Comparison of ENCODE assay signal across 10 mouse cellular contexts in the genomic region with DNA sequence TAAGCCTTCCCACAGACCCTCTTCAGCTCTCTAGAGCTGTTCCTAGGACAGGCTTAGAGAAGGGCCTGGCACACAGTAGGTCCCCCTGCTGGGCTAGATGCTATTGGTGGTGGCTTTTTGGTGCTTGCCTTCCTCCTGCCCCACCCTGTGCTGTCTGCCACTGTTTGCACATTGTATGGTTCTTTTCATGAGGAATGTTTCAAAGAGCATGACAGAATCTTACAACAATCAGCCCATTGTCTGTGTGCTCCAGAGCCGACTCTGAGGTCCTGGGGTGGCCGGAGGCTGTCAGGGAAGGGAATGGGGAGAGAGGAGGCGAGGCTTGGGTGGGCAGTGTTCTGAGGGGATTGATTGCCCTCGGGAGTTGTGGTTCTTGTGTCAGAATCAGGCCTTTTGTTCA. TPM values are rescaled to one million over a fixed set of nuclear protein-coding genes. Genes with fewer than 3 reads are reported as not detected.
A peak's percentile ranks its signal among the peaks of the same experiment; 100 is the strongest.
DNase-seq lines count a peak whose midpoint lies in the region; ATAC-seq lines count a peak whose summit lies in the region.
"Had no signal": no experiment of that assay in that cellular context is flagged by ENCODE, and none has a peak within 500 bp of the region (broad histone marks: within the 10 kb centered on the region; RNA-seq: fewer than 3 reads in every experiment).

No protein-coding gene starts in this region.

- H3K36me3 ChIP-seq in heart, embryonic 11.5 days (ENCODE audit: control insufficient read depth, insufficient read depth, low read length), result peaks cover 27% of the 10 kb centered on the region
- H3K36me3 ChIP-seq in neural tube, embryonic 11.5 days (ENCODE audit: control insufficient read depth, insufficient read depth, low read length), result peaks cover 14% of the 10 kb centered on the region
- peaks cover 78% of the 10 kb centered on the region for H3K36me3 ChIP-seq in kidney, embryonic 14.5 days (ENCODE audit: control insufficient read depth, insufficient read depth, low read length)

- no peaks in the 10 kb centered on the region for H3K9me3 ChIP-seq in heart, embryonic 11.5 days (replicated peaks; ENCODE audit: control insufficient read depth, low read length)
- no peaks in the 10 kb centered on the region for H3K9me3 ChIP-seq in neural tube, embryonic 11.5 days (ENCODE audit: control insufficient read depth, low read length)
- no peaks in the 10 kb centered on the region for H3K9me3 ChIP-seq in kidney, embryonic 14.5 days (ENCODE audit: control insufficient read depth, low read length)

- no peaks in the 10 kb centered on the region for H3K4me1 ChIP-seq in heart, embryonic 11.5 days (ENCODE audit: control insufficient read depth, insufficient read depth, low read length)
- H3K4me1 ChIP-seq in neural tube, embryonic 11.5 days (ENCODE audit: control insufficient read depth, insufficient read depth, low read length), result peaks cover 17% of the 10 kb centered on the region; the same call in 1 of the 2 replicates
- H3K4me1 ChIP-seq in kidney, embryonic 14.5 days (ENCODE audit: control insufficient read depth, insufficient read depth, low read length), result no peaks in the 10 kb centered on the region

- 0 out of 2 replicates have a peak overlapping the region, but pooled peaks have one; percentile 7 for H3K27ac ChIP-seq in heart, embryonic 11.5 days (ENCODE audit: low read depth, low read length)
- peak overlapping the region; percentile 54; the same call in 1 of the 2 replicates for H3K27ac ChIP-seq in neural tube, embryonic 11.5 days (ENCODE audit: low read depth, low read length)
- H3K27ac ChIP-seq in kidney, embryonic 14.5 days (ENCODE audit: low read depth, low read length), result no peak overlapping the region

- no peak for ATAC-seq in heart, embryonic 11.5 days (replicated peaks; ENCODE audit: insufficient number of reproducible peaks, low FRiP score, low TSS enrichment)
- peak; percentile 78 for ATAC-seq in neural tube, embryonic 11.5 days (ENCODE audit: insufficient read depth, low FRiP score, low TSS enrichment)
- ATAC-seq in kidney, embryonic 14.5 days (ENCODE audit: low FRiP score, low TSS enrichment), result no peak

- no peak overlapping the region for H3K9ac ChIP-seq in heart, embryonic 11.5 days (ENCODE audit: low read depth, low read length)
- H3K9ac ChIP-seq in neural tube, embryonic 11.5 days (ENCODE audit: low read length), result no peak overlapping the region
- no peak overlapping the region for H3K9ac ChIP-seq in kidney, embryonic 14.5 days (ENCODE audit: low read depth, low read length)

- no peak overlapping the region for H3K4me3 ChIP-seq in heart, embryonic 11.5 days (ENCODE audit: low read depth, low read length)
- H3K4me3 ChIP-seq in neural tube, embryonic 11.5 days (ENCODE audit: low read depth, low read length), result no peak overlapping the region
- no peak overlapping the region for H3K4me3 ChIP-seq in kidney, embryonic 14.5 days (ENCODE audit: low read length)

- H3K4me2 ChIP-seq in heart, embryonic 11.5 days, result no peak overlapping the region
- H3K4me2 ChIP-seq in neural tube, embryonic 11.5 days (ENCODE audit: low read depth), result no peak overlapping the region
- H3K4me2 ChIP-seq in kidney, embryonic 14.5 days (replicated peaks; ENCODE audit: low read depth, low read length), result no peak overlapping the region

- DNase-seq in heart, adult 8-10 months (ENCODE audit: low spot score), result no peak
- peak; percentile 99 for DNase-seq in Muller cell, postnatal 12 days (ENCODE audit: inconsistent ontology term)
- peak; percentile 29 for DNase-seq in forelimb bud, embryonic 11.5 days (ENCODE audit: low read depth, low spot score)
- peak; percentile 76 for DNase-seq in neural tube, embryonic 11.5 days (ENCODE audit: low spot score)
- no peak for DNase-seq in adrenal gland, adult 8-10 months
- no peak for DNase-seq in gastrocnemius, adult 8-10 months (ENCODE audit: low spot score in 2 of 2)
- DNase-seq: cerebellum, adult 9-10 months; kidney, postnatal 25 days had no signal

- WGBS in heart, embryonic 11.5 days (ENCODE audit: insufficient replicate concordance), result 70% methylated on average over 4 of the region's 4 CpGs
- WGBS in neural tube, embryonic 11.5 days, result 27% methylated on average over 4 of the region's 4 CpGs
- 44% methylated on average over 4 of the region's 4 CpGs for WGBS in kidney, embryonic 14.5 days

- H3K27me3 ChIP-seq in heart, embryonic 11.5 days (ENCODE audit: control insufficient read depth, insufficient read depth, low read length), result no peaks in the 10 kb centered on the region
- H3K27me3 ChIP-seq in neural tube, embryonic 11.5 days (ENCODE audit: control insufficient read depth, insufficient read depth, low read length), result no peaks in the 10 kb centered on the region
- H3K27me3 ChIP-seq in kidney, embryonic 14.5 days (ENCODE audit: control insufficient read depth, insufficient read depth, low read length), result no peaks in the 10 kb centered on the region

RNA-seq across cellular contexts. Expression of gene Itgb4, which starts 18.1 kb away (rescaled TPM):
- 0.51 and 0.80 TPM in 2 replicates for polyA plus RNA-seq in heart, embryonic 11.5 days (2014; fragmentation: Nextera tagmentation; extraction: Ambion mirVana)
- 1 to 10 TPM; 2.3 to 3.1 (median 3.0) TPM for total RNA-seq in heart, adult 8-10 months (2022)
- polyA plus RNA-seq in neural tube, embryonic 11.5 days (2014; fragmentation: Nextera tagmentation; extraction: Ambion mirVana), result 0.58 and 0.72 TPM in 2 replicates
- 1 to 10 TPM; 3.5 to 5.1 (median 3.9) TPM for total RNA-seq in adrenal gland, adult 8-10 months (2022)
- 1 to 10 TPM; 1.5 to 4.4 (median 3.1) TPM for total RNA-seq in gastrocnemius, adult 8-10 months (2022)
- polyA plus RNA-seq in kidney, embryonic 14.5 days (2014; fragmentation: Nextera tagmentation; extraction: Ambion mirVana), result 1.1 and 2.1 TPM in 2 replicates

RNA-seq across cellular contexts. Expression of gene Recql5, which starts 23.2 kb away (rescaled TPM):
- polyA plus RNA-seq in heart, embryonic 11.5 days (2014; fragmentation: Nextera tagmentation; extraction: Ambion mirVana), result 12.3 and 13.0 TPM in 2 replicates
- total RNA-seq in heart, adult 8-10 months (2022), result 10 to 100 TPM in 1 of 4 experiments, 1 to 10 TPM in 3; 6.8 to 14.7 (median 8.2) TPM
- polyA plus RNA-seq in neural tube, embryonic 11.5 days (2014; fragmentation: Nextera tagmentation; extraction: Ambion mirVana), result 23.9 and 25.2 TPM in 2 replicates
- total RNA-seq in adrenal gland, adult 8-10 months (2022), result 10 to 100 TPM; 24.7 to 40.4 (median 36.6) TPM
- 1 to 10 TPM; 5.0 to 9.5 (median 6.5) TPM for total RNA-seq in gastrocnemius, adult 8-10 months (2022)
- polyA plus RNA-seq in kidney, embryonic 14.5 days (2014; fragmentation: Nextera tagmentation; extraction: Ambion mirVana), result 13.0 and 19.1 TPM in 2 replicates

RNA-seq across cellular contexts. Expression of gene Sap30bp, which starts 23.4 kb away (rescaled TPM):
- polyA plus RNA-seq in heart, embryonic 11.5 days (2014; fragmentation: Nextera tagmentation; extraction: Ambion mirVana), result 27.9 and 28.3 TPM in 2 replicates
- total RNA-seq in heart, adult 8-10 months (2022), result 10 to 100 TPM; 14.7 to 21.3 (median 16.2) TPM
- 48.9 and 51.8 TPM in 2 replicates for polyA plus RNA-seq in neural tube, embryonic 11.5 days (2014; fragmentation: Nextera tagmentation; extraction: Ambion mirVana)
- 10 to 100 TPM; 46.2 to 53.7 (median 48.3) TPM for total RNA-seq in adrenal gland, adult 8-10 months (2022)
- 10 to 100 TPM in 2 of 4 experiments, 1 to 10 TPM in 2; 7.7 to 15.7 (median 9.7) TPM for total RNA-seq in gastrocnemius, adult 8-10 months (2022)
- 41.4 and 48.1 TPM in 2 replicates for polyA plus RNA-seq in kidney, embryonic 14.5 days (2014; fragmentation: Nextera tagmentation; extraction: Ambion mirVana)

RNA-seq across cellular contexts. Expression of gene Smim6, which starts 44.6 kb away (rescaled TPM):
- polyA plus RNA-seq in heart, embryonic 11.5 days (2014; fragmentation: Nextera tagmentation; extraction: Ambion mirVana), result 0.46 and 1.2 TPM in 2 replicates
- total RNA-seq in heart, adult 8-10 months (2022), result not detected
- polyA plus RNA-seq in neural tube, embryonic 11.5 days (2014; fragmentation: Nextera tagmentation; extraction: Ambion mirVana), result 0.42 TPM in 1 of 2 replicates, not detected in the other
- not detected for total RNA-seq in adrenal gland, adult 8-10 months (2022)
- total RNA-seq in gastrocnemius, adult 8-10 months (2022), result not detected
- polyA plus RNA-seq in kidney, embryonic 14.5 days (2014; fragmentation: Nextera tagmentation; extraction: Ambion mirVana), result 9.4 and 9.6 TPM in 2 replicates

RNA-seq across cellular contexts. Expression of gene Galk1, which starts 56.1 kb away (rescaled TPM):
- 137 and 151 TPM in 2 replicates for polyA plus RNA-seq in heart, embryonic 11.5 days (2014; fragmentation: Nextera tagmentation; extraction: Ambion mirVana)
- total RNA-seq in heart, adult 8-10 months (2022), result 10 to 100 TPM; 12.5 to 16.0 (median 15.0) TPM
- polyA plus RNA-seq in neural tube, embryonic 11.5 days (2014; fragmentation: Nextera tagmentation; extraction: Ambion mirVana), result 122 and 124 TPM in 2 replicates
- 10 to 100 TPM; 37.3 to 55.6 (median 46.4) TPM for total RNA-seq in adrenal gland, adult 8-10 months (2022)
- total RNA-seq in gastrocnemius, adult 8-10 months (2022), result 1 to 10 TPM; 1.6 to 3.1 (median 2.7) TPM
- 155 and 166 TPM in 2 replicates for polyA plus RNA-seq in kidney, embryonic 14.5 days (2014; fragmentation: Nextera tagmentation; extraction: Ambion mirVana)

Comparison
In these comparisons a context has a peak if more than half of its experiments do, and no peak if none do; other contexts are left out.
1. DNase-seq: peak in Muller cell, postnatal 12 days (single experiment), forelimb bud, embryonic 11.5 days (single experiment) and neural tube, embryonic 11.5 days (single experiment); none in heart, adult 8-10 months (single experiment), adrenal gland, adult 8-10 months (single experiment) and gastrocnemius, adult 8-10 months (0 of 2).